In genomic region chr19:28879476-28879875, GRCm38 (mm10) we compare ENCODE assay signal across 30 mouse cellular contexts. TPM values are rescaled to one million over a fixed set of nuclear protein-coding genes. Genes with fewer than 3 reads are reported as not detected.
DNase-seq lines count a peak whose midpoint lies in the region; ATAC-seq and TF ChIP-seq lines count a peak whose summit lies in the region.
"Had no signal": no experiment of that assay in that cellular context is flagged by ENCODE, and none has a peak within 500 bp of the region (broad histone marks: within the 10 kb centered on the region; RNA-seq: fewer than 3 reads in every experiment).

No protein-coding gene starts in this region.

- peak; percentile 45 to 64 for DNase-seq in cerebellum, postnatal 10 days
- DNase-seq in cerebellum, postnatal 4 days (ENCODE audit: low spot score in 2 of 2), result no peak
- peak; percentile 76 for DNase-seq in kidney, adult 2 months
- peak; percentile 15 for DNase-seq in retina, adult 2 months (ENCODE audit: low read depth, low spot score)
- DNase-seq in retina, embryonic 14.5 days (ENCODE audit: low spot score), result no peak
- DNase-seq in retina, postnatal 1 day, result peak; percentile 75
- DNase-seq in lung, postnatal 36 days, result no peak
- DNase-seq: adrenal gland, postnatal 14 days; cerebellum, adult 11-12 months; cerebellum, postnatal 25 days; embryo, embryonic 11 days; gastrocnemius, postnatal 36 days; heart, postnatal 14 days; lung, embryonic 14.5 days; right cerebral cortex, adult 18-20 months; spleen, adult 18-20 months; thymus, postnatal 36 days had no signal

- no peaks in the 10 kb centered on the region for H3K9me3 ChIP-seq in kidney, embryonic 14.5 days (ENCODE audit: control insufficient read depth, low read length)
- H3K9me3 ChIP-seq: embryonic facial prominence, embryonic 12.5 days; heart, embryonic 13.5 days; hindbrain, embryonic 10.5 days; hindbrain, embryonic 15.5 days; limb, embryonic 12.5 days; liver, embryonic 15.5 days; midbrain, embryonic 12.5 days had no signal

- H3K27ac ChIP-seq in kidney, adult 2 months (ENCODE audit: insufficient read depth, low read depth, low read length), result no peak overlapping the region; the same call in 1 of the 2 replicates
- H3K27ac ChIP-seq in kidney, embryonic 14.5 days (ENCODE audit: low read depth, low read length), result no peak overlapping the region
- H3K27ac ChIP-seq: embryonic facial prominence, embryonic 12.5 days; heart, embryonic 13.5 days; hindbrain, embryonic 10.5 days; hindbrain, embryonic 15.5 days; kidney, postnatal 0 days; limb, embryonic 12.5 days; liver, embryonic 15.5 days; midbrain, embryonic 12.5 days had no signal

- no peak overlapping the region for H3K4me3 ChIP-seq in kidney, adult 2 months (ENCODE audit: insufficient read depth, low read depth, low read length)
- no peak overlapping the region for H3K4me3 ChIP-seq in kidney, embryonic 14.5 days (ENCODE audit: low read length)
- H3K4me3 ChIP-seq: embryonic facial prominence, embryonic 12.5 days; heart, embryonic 13.5 days; hindbrain, embryonic 10.5 days; hindbrain, embryonic 15.5 days; limb, embryonic 12.5 days; liver, embryonic 15.5 days; midbrain, embryonic 12.5 days had no signal

- TF ChIP-seq CTCF in kidney, adult 2 months (conservative IDR thresholded peaks at IDR 0.05; ENCODE audit: insufficient read depth, insufficient read length, low read depth, low read length), result no peak

- 79% methylated on average over 2 of the region's 2 CpGs for WGBS in kidney, adult 2 months
- WGBS in kidney, embryonic 14.5 days, result 93% methylated on average over 2 of the region's 2 CpGs

- no peak overlapping the region for H3K4me2 ChIP-seq in kidney, embryonic 14.5 days (replicated peaks; ENCODE audit: low read depth, low read length)
- H3K4me2 ChIP-seq: embryonic facial prominence, embryonic 12.5 days; heart, embryonic 13.5 days; hindbrain, embryonic 15.5 days; limb, embryonic 12.5 days; liver, embryonic 15.5 days; lung, embryonic 14.5 days; midbrain, embryonic 12.5 days had no signal

- ATAC-seq in kidney, embryonic 14.5 days (ENCODE audit: low FRiP score, low TSS enrichment), result no peak
- ATAC-seq: forebrain, embryonic 14.5 days; inflammation-experienced regulatory T-cells, adult 6 months; Patski had no signal

- TF ChIP-seq POLR2A in kidney, adult 2 months (IDR thresholded peaks at IDR 0.05; ENCODE audit: low read depth, low read length), result no peak

- H3K4me1 ChIP-seq in kidney, adult 2 months (ENCODE audit: control insufficient read depth, insufficient read depth, low read length), result peaks cover 4% of the 10 kb centered on the region; the same call in 1 of the 2 replicates
- H3K4me1 ChIP-seq in kidney, embryonic 14.5 days (ENCODE audit: control insufficient read depth, insufficient read depth, low read length), result no peaks in the 10 kb centered on the region
- H3K4me1 ChIP-seq: embryonic facial prominence, embryonic 12.5 days; hindbrain, embryonic 15.5 days; limb, embryonic 12.5 days; liver, embryonic 15.5 days had no signal

- no peaks in the 10 kb centered on the region for H3K27me3 ChIP-seq in kidney, adult 2 months (replicated peaks; ENCODE audit: control insufficient read depth, insufficient read depth, low read length)
- H3K27me3 ChIP-seq in kidney, embryonic 14.5 days (ENCODE audit: control insufficient read depth, insufficient read depth, low read length), result no peaks in the 10 kb centered on the region
- H3K27me3 ChIP-seq: embryonic facial prominence, embryonic 12.5 days; heart, embryonic 13.5 days; hindbrain, embryonic 15.5 days; limb, embryonic 12.5 days; liver, embryonic 15.5 days; midbrain, embryonic 12.5 days had no signal

- no peak overlapping the region for H3K9ac ChIP-seq in kidney, embryonic 14.5 days (ENCODE audit: low read depth, low read length)
- H3K9ac ChIP-seq: embryonic facial prominence, embryonic 12.5 days; heart, embryonic 13.5 days; hindbrain, embryonic 15.5 days; limb, embryonic 12.5 days; liver, embryonic 15.5 days; lung, embryonic 14.5 days; midbrain, embryonic 12.5 days had no signal

- no peaks in the 10 kb centered on the region; the same call in 1 of the 2 replicates for H3K36me3 ChIP-seq in kidney, adult 2 months (ENCODE audit: control insufficient read depth, insufficient read depth, low read length)
- H3K36me3 ChIP-seq in kidney, embryonic 14.5 days (ENCODE audit: control insufficient read depth, insufficient read depth, low read length), result no peaks in the 10 kb centered on the region
- H3K36me3 ChIP-seq: embryonic facial prominence, embryonic 12.5 days; heart, embryonic 13.5 days; hindbrain, embryonic 10.5 days; hindbrain, embryonic 15.5 days; limb, embryonic 12.5 days; liver, embryonic 15.5 days; midbrain, embryonic 12.5 days had no signal

RNA-seq across cellular contexts. Expression of gene Slc1a1, which starts 44.6 kb away (rescaled TPM):
- 86.5 and 97.8 TPM in 2 replicates for polyA plus RNA-seq in kidney, adult 2 months (2012; rRNA removed)
- polyA plus RNA-seq in kidney, embryonic 14.5 days (2014; fragmentation: Nextera tagmentation; extraction: Ambion mirVana), result 1.2 and 1.3 TPM in 2 replicates
- polyA plus RNA-seq: inflammation-experienced regulatory T-cells, adult 6 months; liver, adult 2 months had no signal

Comparison
In these comparisons a context has a peak if more than half of its experiments do, and no peak if none do; other contexts are left out.
1. DNase-seq: peak in cerebellum, postnatal 10 days (2 of 2), kidney, adult 2 months (single experiment), retina, adult 2 months (single experiment) and retina, postnatal 1 day (single experiment); none in cerebellum, postnatal 4 days (0 of 2), retina, embryonic 14.5 days (single experiment) and lung, postnatal 36 days (single experiment).
2. RNA of gene Slc1a1, which starts 44.6 kb away (polyA plus RNA-seq): 86.5 to 97.8 TPM in kidney, adult 2 months; 1.2 to 1.3 TPM in kidney, embryonic 14.5 days; every median in the first group is over 10 times any median in the second.